Mouse (Mus musculus): ENCODE measurements at regions not wholly inside any gene's neighbourhood (a gene's known extent, or its start where the extent isn't known, plus 50 kb on each side); places are given as distances from the start of the nearest gene placed in this dataset.

DNA sequence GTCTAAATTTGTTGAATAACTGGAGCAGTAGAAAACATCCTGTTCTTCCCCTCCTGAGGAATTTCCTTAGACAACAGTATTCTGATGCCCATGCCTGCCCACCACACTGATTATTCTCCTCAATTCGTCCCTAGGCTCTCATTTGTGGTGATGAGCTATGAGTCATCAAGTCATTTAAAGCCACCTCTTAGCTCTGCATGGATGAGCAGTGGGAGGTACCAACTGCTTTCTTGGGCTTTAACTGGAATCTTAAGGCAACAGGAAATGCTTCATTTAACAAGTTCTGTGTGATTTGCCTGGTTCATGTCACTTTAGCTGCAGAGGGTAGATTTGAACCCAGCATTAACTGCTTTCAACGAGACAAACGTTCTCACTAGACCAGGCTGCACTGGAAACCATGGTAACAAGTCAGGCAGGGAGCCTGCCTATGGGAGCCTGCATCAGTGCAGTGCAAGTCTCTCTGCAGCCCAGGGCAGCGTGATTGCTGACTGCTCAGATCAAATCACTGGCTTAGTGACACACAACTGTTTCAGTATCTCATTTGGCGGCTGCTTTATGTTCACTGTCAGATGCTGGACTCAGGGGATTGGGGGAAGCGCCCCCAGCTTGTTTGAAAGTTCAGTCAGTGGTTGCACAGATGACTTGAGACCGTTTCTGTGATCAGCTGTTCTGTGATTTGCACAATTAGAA lies 273.5 kb upstream of the Tle4 start:
- Histone ChIP-seq H3K9me3 (ENCODE audit: control insufficient read depth, low read length) (no peaks in the 10 kb centered on the region), H3K4me3 (ENCODE audit: low read depth, low read length) (no peak overlapping the region), H3K36me3 (ENCODE audit: control insufficient read depth, insufficient read depth, low read length) (no peaks in the 10 kb centered on the region), H3K27ac (ENCODE audit: low read depth, low read length) (no peak overlapping the region), H3K4me2 (no peak overlapping the region), H3K4me1 (ENCODE audit: control insufficient read depth, insufficient read depth, low read length) (peaks cover 14% of the 10 kb centered on the region), H3K9ac (ENCODE audit: low read length) (no peak overlapping the region), H3K27me3 (ENCODE audit: control insufficient read depth, insufficient read depth, low read length) (0 out of 2 replicates have a peak, but pooled peaks cover 2% of the 10 kb centered on the region)
- DNase-seq (ENCODE audit: low spot score, missing footprints) (peak; percentile 89), ATAC-seq (ENCODE audit: low FRiP score) (peak; percentile 93)
- 6% methylated on average over 7 of the region's 7 CpGs for WGBS

DNA sequence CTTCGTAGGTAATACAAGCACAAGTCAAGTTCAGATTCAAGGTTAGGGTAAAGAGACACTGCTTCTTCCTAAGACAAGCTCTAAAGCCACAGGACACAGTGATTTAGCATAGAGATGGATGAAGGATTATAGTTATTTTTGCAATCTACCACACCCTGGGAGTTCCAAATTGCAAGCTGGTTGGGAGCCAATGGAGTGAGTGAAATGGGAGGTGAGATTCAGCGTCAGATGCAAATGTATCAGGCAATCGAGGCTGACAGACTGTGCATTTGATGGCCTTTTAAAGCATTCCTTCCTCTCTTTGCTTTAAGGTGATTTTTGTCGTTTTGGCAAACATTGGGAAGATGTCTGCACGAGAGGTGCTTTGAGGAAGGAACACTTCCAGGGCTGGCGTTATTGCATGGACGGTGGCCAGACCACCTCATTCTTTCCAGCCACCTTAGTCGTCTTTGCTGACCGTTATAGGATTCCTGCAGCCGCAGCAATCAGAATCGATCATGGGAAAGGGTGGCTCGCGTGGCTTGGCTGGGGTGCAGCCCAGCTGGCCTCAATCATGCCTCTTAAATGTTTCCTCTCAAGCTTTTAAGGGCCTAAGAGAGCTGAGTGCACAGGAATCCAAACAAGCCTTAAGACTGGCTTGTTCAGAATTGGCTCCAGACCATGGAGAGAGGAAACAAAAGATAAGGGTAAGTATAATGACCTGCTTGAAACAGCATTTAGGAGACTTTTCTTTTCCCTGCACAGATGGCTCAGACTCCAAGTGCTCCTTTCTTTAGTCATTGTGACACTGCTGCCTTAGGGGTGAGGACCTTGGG lies 265.0 kb upstream of the Tle4 start:
- no peak overlapping the region for H3K9ac ChIP-seq (ENCODE audit: low read length)
- H3K4me2 ChIP-seq: no peak overlapping the region
- H3K9me3 ChIP-seq (ENCODE audit: control insufficient read depth, low read length): peaks cover 4% of the 10 kb centered on the region
- no peak overlapping the region for H3K27ac ChIP-seq (ENCODE audit: low read depth, low read length)
- DNase-seq (ENCODE audit: low spot score, missing footprints) (peak; percentile 86), ATAC-seq (ENCODE audit: low FRiP score) (peak; percentile 40; the same call in 1 of the 2 replicates)
- 30% methylated on average over 13 of the region's 13 CpGs for WGBS
- H3K4me1 ChIP-seq (ENCODE audit: control insufficient read depth, insufficient read depth, low read length): peaks cover 10% of the 10 kb centered on the region
- H3K4me3 ChIP-seq (ENCODE audit: low read depth, low read length): no peak overlapping the region
- H3K27me3 ChIP-seq (ENCODE audit: control insufficient read depth, insufficient read depth, low read length): peaks cover 3% of the 10 kb centered on the region; the same call in 1 of the 2 replicates
- H3K36me3 ChIP-seq (ENCODE audit: control insufficient read depth, insufficient read depth, low read length): no peaks in the 10 kb centered on the region

DNA sequence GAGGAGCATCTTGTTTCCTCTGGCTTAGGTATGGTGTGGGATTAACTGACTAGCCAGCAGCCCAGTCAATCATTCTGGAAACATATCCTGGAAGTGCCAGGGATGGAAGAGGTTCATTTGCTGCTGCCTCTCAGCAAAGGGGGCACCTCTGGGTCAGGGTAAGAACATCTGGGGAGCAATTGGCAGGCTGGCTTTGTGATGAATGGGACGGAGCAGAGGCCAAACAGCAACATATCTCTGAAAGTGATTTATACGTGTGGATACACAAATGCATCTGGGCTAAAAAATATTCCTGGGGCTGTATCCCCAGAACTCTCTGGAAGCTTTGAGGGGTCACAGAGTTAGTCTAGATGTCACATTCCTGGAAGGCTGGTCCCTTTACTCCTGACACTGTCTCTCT lies 257.2 kb upstream of the Tle4 start:
- H3K4me2 ChIP-seq: no peak overlapping the region
- WGBS: 80% methylated on average over 2 of the region's 2 CpGs
- H3K9ac ChIP-seq (ENCODE audit: low read length): no peak overlapping the region
- H3K27me3 ChIP-seq (ENCODE audit: control insufficient read depth, insufficient read depth, low read length): no peaks in the 10 kb centered on the region
- no peak for ATAC-seq (ENCODE audit: low FRiP score)
- no peaks in the 10 kb centered on the region for H3K36me3 ChIP-seq (ENCODE audit: control insufficient read depth, insufficient read depth, low read length)
- peaks cover 4% of the 10 kb centered on the region for H3K9me3 ChIP-seq (ENCODE audit: control insufficient read depth, low read length)
- H3K27ac ChIP-seq (ENCODE audit: low read depth, low read length): no peak overlapping the region
- no peaks in the 10 kb centered on the region for H3K4me1 ChIP-seq (ENCODE audit: control insufficient read depth, insufficient read depth, low read length)
- peak; percentile 54 for DNase-seq (ENCODE audit: low spot score, missing footprints)
- no peak overlapping the region for H3K4me3 ChIP-seq (ENCODE audit: low read depth, low read length)

DNA sequence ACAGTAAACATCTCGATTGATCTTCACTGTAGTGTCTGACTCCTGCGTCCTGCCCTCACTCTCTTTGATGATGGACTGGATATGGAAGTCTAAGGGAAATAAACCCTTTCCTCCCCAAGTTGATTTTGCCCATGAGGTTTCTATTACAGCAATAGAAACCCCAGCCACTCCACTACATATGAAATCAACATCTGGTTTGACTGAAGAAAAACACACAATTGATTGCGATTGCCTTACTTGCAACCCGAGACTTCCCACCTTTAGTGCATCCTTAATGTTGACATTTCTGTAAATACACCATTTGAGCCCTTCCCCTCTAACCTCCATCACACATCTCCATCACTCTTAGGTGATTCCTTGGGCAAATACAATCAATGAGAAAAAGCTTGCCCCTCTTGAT lies 255.6 kb upstream of the Tle4 start:
- DNase-seq (ENCODE audit: low spot score, missing footprints) (peak; percentile 56), ATAC-seq (ENCODE audit: low FRiP score) (no peak)
- Histone ChIP-seq H3K4me1 (ENCODE audit: control insufficient read depth, insufficient read depth, low read length) (peaks cover 2% of the 10 kb centered on the region), H3K27ac (ENCODE audit: low read depth, low read length) (no peak overlapping the region), H3K36me3 (ENCODE audit: control insufficient read depth, insufficient read depth, low read length) (no peaks in the 10 kb centered on the region), H3K4me2 (no peak overlapping the region), H3K9me3 (ENCODE audit: control insufficient read depth, low read length) (no peaks in the 10 kb centered on the region), H3K9ac (ENCODE audit: low read length) (no peak overlapping the region), H3K4me3 (ENCODE audit: low read depth, low read length) (no peak overlapping the region), H3K27me3 (ENCODE audit: control insufficient read depth, insufficient read depth, low read length) (no peaks in the 10 kb centered on the region)
- WGBS: 85% methylated on average over 4 of the region's 4 CpGs

DNA sequence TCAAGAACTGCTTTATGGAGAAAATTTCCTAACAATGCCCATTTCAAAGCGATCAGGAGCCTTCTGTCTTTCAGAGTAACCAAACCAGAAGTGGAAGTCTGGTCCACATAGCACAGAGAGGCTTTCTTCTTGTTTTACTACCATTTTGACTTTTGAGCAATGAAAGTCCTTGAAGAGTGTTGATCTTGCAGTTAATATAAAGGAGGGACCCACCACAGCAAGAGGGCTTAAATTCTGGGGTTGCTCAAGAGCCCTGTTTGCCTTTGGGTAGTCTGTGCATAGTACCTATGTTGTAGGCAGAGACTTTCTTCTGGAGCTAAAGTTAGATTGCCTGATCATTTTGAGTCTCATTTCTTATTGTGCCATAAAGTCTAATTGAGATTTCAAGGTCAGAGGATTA lies 251.7 kb upstream of the Tle4 start:
- Histone ChIP-seq H3K4me3 (ENCODE audit: low read depth, low read length) (no peak overlapping the region), H3K4me1 (ENCODE audit: control insufficient read depth, insufficient read depth, low read length) (peaks cover 15% of the 10 kb centered on the region), H3K9ac (ENCODE audit: low read length) (no peak overlapping the region), H3K27me3 (ENCODE audit: control insufficient read depth, insufficient read depth, low read length) (peaks cover 5% of the 10 kb centered on the region; the same call in 1 of the 2 replicates), H3K4me2 (no peak overlapping the region), H3K9me3 (ENCODE audit: control insufficient read depth, low read length) (no peaks in the 10 kb centered on the region), H3K36me3 (ENCODE audit: control insufficient read depth, insufficient read depth, low read length) (no peaks in the 10 kb centered on the region), H3K27ac (ENCODE audit: low read depth, low read length) (no peak overlapping the region)
- 90% methylated on average over 1 of the region's 1 CpGs for WGBS
- no peak for DNase-seq (ENCODE audit: low spot score, missing footprints)
- ATAC-seq (ENCODE audit: low FRiP score): no peak

DNA sequence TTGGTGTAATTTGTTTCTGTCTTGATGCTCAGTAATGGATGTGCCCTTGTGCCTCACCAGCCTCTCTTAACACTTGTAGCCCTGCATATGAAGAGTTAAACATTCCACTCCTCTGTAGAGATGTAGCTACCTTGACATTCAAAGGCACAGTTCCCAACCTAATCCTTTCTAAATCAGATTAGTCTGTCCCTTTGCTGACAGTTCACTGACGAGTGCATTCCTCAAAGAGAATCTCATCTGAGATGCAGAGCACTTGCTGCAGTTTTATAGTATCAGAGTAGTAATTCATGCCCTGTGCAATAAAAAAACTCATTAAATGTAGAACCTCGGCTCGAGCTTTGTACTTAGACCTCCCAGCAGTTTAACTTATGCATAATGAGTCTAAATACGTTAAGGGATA lies 249.3 kb upstream of the Tle4 start:
- H3K4me1 ChIP-seq (ENCODE audit: control insufficient read depth, insufficient read depth, low read length): peaks cover 15% of the 10 kb centered on the region
- ATAC-seq (ENCODE audit: low FRiP score): 0 out of 2 replicates have a peak, but pooled peaks have one; percentile 50

DNA sequence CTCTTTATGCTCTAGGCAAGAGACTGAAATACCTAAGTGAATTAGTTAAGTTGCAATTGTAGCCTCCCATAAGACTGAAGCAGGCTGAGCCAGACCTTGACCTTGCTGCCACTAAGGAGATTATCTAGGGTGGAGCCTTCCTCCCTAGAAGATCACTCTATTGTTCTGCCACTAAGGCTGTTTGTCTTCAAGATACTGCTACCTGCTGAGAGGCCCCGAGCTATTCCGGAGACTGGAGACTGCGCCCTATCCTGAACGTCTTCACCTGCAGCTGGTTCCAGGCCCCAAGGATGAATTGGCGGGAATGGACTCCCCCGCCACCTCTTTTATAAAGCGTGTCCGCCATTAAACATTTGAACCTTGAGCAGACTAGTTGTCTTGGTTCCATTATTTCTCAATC lies 237.8 kb upstream of the Tle4 start:
- H3K4me3 ChIP-seq (ENCODE audit: low read depth, low read length): no peak overlapping the region
- no peaks in the 10 kb centered on the region for H3K4me1 ChIP-seq (ENCODE audit: control insufficient read depth, insufficient read depth, low read length)
- no peak overlapping the region for H3K9ac ChIP-seq (ENCODE audit: low read length)
- 34% methylated on average over 8 of the region's 8 CpGs for WGBS
- H3K4me2 ChIP-seq: no peak overlapping the region
- ATAC-seq (ENCODE audit: low FRiP score): no peak
- H3K9me3 ChIP-seq (ENCODE audit: control insufficient read depth, low read length): no peaks in the 10 kb centered on the region
- no peak overlapping the region for H3K27ac ChIP-seq (ENCODE audit: low read depth, low read length)
- no peak for DNase-seq (ENCODE audit: low spot score, missing footprints)
- H3K36me3 ChIP-seq (ENCODE audit: control insufficient read depth, insufficient read depth, low read length): no peaks in the 10 kb centered on the region
- no peaks in the 10 kb centered on the region for H3K27me3 ChIP-seq (ENCODE audit: control insufficient read depth, insufficient read depth, low read length)

More for the DNA sequence above, 249.3 kb upstream of the Tle4 start:
- Histone ChIP-seq H3K27ac (ENCODE audit: low read depth, low read length) (no peak overlapping the region), H3K36me3 (ENCODE audit: control insufficient read depth, insufficient read depth, low read length) (no peaks in the 10 kb centered on the region), H3K27me3 (ENCODE audit: control insufficient read depth, insufficient read depth, low read length) (peaks cover 5% of the 10 kb centered on the region; the same call in 1 of the 2 replicates), H3K9me3 (ENCODE audit: control insufficient read depth, low read length) (no peaks in the 10 kb centered on the region), H3K4me2 (no peak overlapping the region), H3K4me3 (ENCODE audit: low read depth, low read length) (no peak overlapping the region), H3K9ac (ENCODE audit: low read length) (no peak overlapping the region)
- DNase-seq (ENCODE audit: low spot score, missing footprints): peak; percentile 81
- 18% methylated on average over 4 of the region's 4 CpGs for WGBS

DNA sequence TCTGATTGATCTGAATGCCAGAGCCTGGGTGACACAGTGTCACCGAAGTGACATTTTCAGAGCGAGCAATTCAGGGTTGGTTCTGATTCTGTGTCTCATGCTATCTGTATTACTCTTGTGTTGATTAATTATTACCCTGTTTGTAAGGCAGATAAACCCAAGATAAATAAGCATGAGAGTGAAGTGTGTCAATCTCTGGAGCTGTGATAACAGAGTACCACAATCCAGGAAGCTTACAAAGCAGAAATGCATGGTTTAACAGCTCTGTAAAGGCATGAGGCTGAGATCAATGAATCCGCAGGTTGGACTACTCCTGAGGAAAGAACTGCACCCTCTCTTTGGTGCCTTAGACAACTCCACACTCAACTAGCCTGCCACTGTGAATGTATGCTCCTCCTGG lies 218.5 kb upstream of the Tle4 start:
- no peak overlapping the region for H3K27ac ChIP-seq (ENCODE audit: low read depth, low read length)
- no peak for DNase-seq (ENCODE audit: low spot score, missing footprints)
- no peaks in the 10 kb centered on the region for H3K36me3 ChIP-seq (ENCODE audit: control insufficient read depth, insufficient read depth, low read length)
- H3K4me1 ChIP-seq (ENCODE audit: control insufficient read depth, insufficient read depth, low read length): no peaks in the 10 kb centered on the region
- H3K4me3 ChIP-seq (ENCODE audit: low read depth, low read length): no peak overlapping the region
- WGBS: 79% methylated on average over 3 of the region's 3 CpGs
- H3K9me3 ChIP-seq (ENCODE audit: control insufficient read depth, low read length): no peaks in the 10 kb centered on the region
- H3K27me3 ChIP-seq (ENCODE audit: control insufficient read depth, insufficient read depth, low read length): no peaks in the 10 kb centered on the region
- no peak overlapping the region for H3K9ac ChIP-seq (ENCODE audit: low read length)
- no peak for ATAC-seq (ENCODE audit: low FRiP score)
- no peak overlapping the region for H3K4me2 ChIP-seq

DNA sequence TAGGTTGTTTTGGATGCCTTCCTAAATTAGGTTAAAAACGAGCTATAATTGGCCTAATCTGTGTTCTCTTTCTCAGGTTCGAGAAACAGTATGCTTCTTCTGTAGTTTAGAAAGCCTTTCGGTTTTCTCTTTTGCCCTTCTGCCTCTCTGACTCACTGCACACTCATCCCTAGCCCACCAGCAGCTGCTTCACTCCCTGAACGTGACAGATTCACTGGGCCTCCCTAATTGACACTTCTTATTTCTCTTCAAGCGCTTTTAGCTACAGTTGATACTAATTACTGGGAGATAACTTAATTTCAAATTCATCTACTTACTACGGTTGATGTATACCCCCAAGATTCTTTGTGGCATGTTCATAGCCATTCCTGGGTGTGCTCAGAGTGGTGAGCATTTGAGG lies 208.9 kb upstream of the Tle4 start:
- ATAC-seq (ENCODE audit: low FRiP score): no peak

More for the DNA sequence above, 208.9 kb upstream of the Tle4 start:
- Histone ChIP-seq H3K4me1 (ENCODE audit: control insufficient read depth, insufficient read depth, low read length) (peaks cover 10% of the 10 kb centered on the region), H3K27ac (ENCODE audit: low read depth, low read length) (no peak overlapping the region), H3K9ac (ENCODE audit: low read length) (no peak overlapping the region), H3K4me3 (ENCODE audit: low read depth, low read length) (no peak overlapping the region), H3K27me3 (ENCODE audit: control insufficient read depth, insufficient read depth, low read length) (no peaks in the 10 kb centered on the region), H3K9me3 (ENCODE audit: control insufficient read depth, low read length) (no peaks in the 10 kb centered on the region), H3K36me3 (ENCODE audit: control insufficient read depth, insufficient read depth, low read length) (no peaks in the 10 kb centered on the region), H3K4me2 (no peak overlapping the region)
- peak; percentile 37 for DNase-seq (ENCODE audit: low spot score, missing footprints)
- WGBS: 72% methylated on average over 6 of the region's 6 CpGs
